Mouse (Mus musculus): Measurements from ENCODE around the gene Gm28036. TPM values are rescaled to one million over a fixed set of nuclear protein-coding genes. Genes with fewer than 3 reads are reported as not detected.

Gm28036 gene
- polyA plus RNA-seq, 2 experiments from 2014 or later = 6.0 to 8.8 TPM

- no peak for ATAC-seq
Measured at GRCm38 (mm10) chr2:156080391-156080790, 46.5 kb downstream of the Gm28036 start.

- no peak for ATAC-seq
Measured at GRCm38 (mm10) chr2:156079674-156080073, 47.2 kb downstream of the Gm28036 start.

GRCm38 (mm10) chr2:156079183-156079560 lies 47.7 kb downstream of the Gm28036 start:
- no peak for ATAC-seq

GRCm38 (mm10) chr2:156078421-156079182 lies 48.3 kb downstream of the Gm28036 start:
- no peak for ATAC-seq

GRCm38 (mm10) chr2:156077461-156077860 lies 49.4 kb downstream of the Gm28036 start:
- ATAC-seq = no peak

- ATAC-seq = no peak
Measured at GRCm38 (mm10) chr2:156073725-156074124, 53.2 kb downstream of the Gm28036 start.

GRCm38 (mm10) chr2:156071236-156071635 lies 55.7 kb downstream of the Gm28036 start:
- no peak for ATAC-seq

- ATAC-seq = no peak
Measured at GRCm38 (mm10) chr2:156067916-156068315, 59.0 kb downstream of the Gm28036 start.

GRCm38 (mm10) chr2:156066126-156066525 lies 60.8 kb downstream of the Gm28036 start:
- ATAC-seq = no peak

GRCm38 (mm10) chr2:156065099-156066041 lies 61.5 kb downstream of the Gm28036 start, which contains the start of gene Spag4:
TSS of gene Spag4 (plus strand) at chr2:156065175.
- peak; percentile 74 for ATAC-seq

GRCm38 (mm10) chr2:156052816-156053215 lies 74.1 kb downstream of the Gm28036 start, which contains the start of gene Fer1l4:
TSS of gene Fer1l4 (minus strand) at chr2:156052947.
- no peak for ATAC-seq

- ATAC-seq = no peak
Measured at GRCm38 (mm10) chr2:156047929-156048328, 79.0 kb downstream of the Gm28036 start.

GRCm38 (mm10) chr2:156042903-156043302 lies 84.0 kb downstream of the Gm28036 start:
- no peak for ATAC-seq

GRCm38 (mm10) chr2:156039390-156039789 lies 87.5 kb downstream of the Gm28036 start:
- no peak for ATAC-seq

GRCm38 (mm10) chr2:156025482-156025881 lies 101.4 kb downstream of the Gm28036 start:
- ATAC-seq = no peak

Other genes with a start within 250 kb of the Gm28036 start
- gene Uqcc1, start 196.8 kb downstream of the Gm28036 start, polyA plus RNA-seq (2017; shearing (Covaris generic)) = 10 to 100 TPM; 23.1 to 34.2 TPM
- gene Gm15557, start 186.4 kb downstream of the Gm28036 start, polyA plus RNA-seq (2017; shearing (Covaris generic)) = not detected
- gene Gdf5, start 181.7 kb downstream of the Gm28036 start, polyA plus RNA-seq (2017; shearing (Covaris generic)) = not detected
- 10 to 100 TPM; 44.8 to 51.3 TPM for gene Cep250, start 170.6 kb downstream of the Gm28036 start, polyA plus RNA-seq (2017; shearing (Covaris generic))
- 1 to 10 TPM; 1.6 TPM for gene 6430550D23Rik, start 119.1 kb downstream of the Gm28036 start, polyA plus RNA-seq (2017; shearing (Covaris generic))
- gene Ergic3, start 119.0 kb downstream of the Gm28036 start, polyA plus RNA-seq (2017; shearing (Covaris generic)) = 100 to 1,000 TPM; 113 to 142 TPM
- gene Fer1l4, start 74.1 kb downstream of the Gm28036 start, polyA plus RNA-seq (2017; shearing (Covaris generic)) = not detected
- gene Spag4, start 61.9 kb downstream of the Gm28036 start, polyA plus RNA-seq (2017; shearing (Covaris generic)) = not detected
- gene Cpne1, start 15.1 kb downstream of the Gm28036 start, polyA plus RNA-seq (2017; shearing (Covaris generic)) = 10 to 100 TPM; 46.1 to 54.1 TPM
- 10 to 100 TPM; 16.2 to 18.7 TPM for gene Rbm12, start 15.1 kb downstream of the Gm28036 start, polyA plus RNA-seq (2017; shearing (Covaris generic))
- gene Romo1, start 16.9 kb upstream of the Gm28036 start, polyA plus RNA-seq (2017; shearing (Covaris generic)) = 100 to 1,000 TPM; 150 to 165 TPM
- gene Nfs1, start 17.1 kb upstream of the Gm28036 start, polyA plus RNA-seq (2017; shearing (Covaris generic)) = 10 to 100 TPM; 40.6 to 45.9 TPM
- 100 to 1,000 TPM; 578 to 629 TPM for gene Rbm39, start 53.1 kb upstream of the Gm28036 start, polyA plus RNA-seq (2017; shearing (Covaris generic))
- gene Phf20, start 69.4 kb upstream of the Gm28036 start, polyA plus RNA-seq (2017; shearing (Covaris generic)) = 10 to 100 TPM; 56.4 to 77.6 TPM
- gene Cnbd2, start 185.2 kb upstream of the Gm28036 start, polyA plus RNA-seq (2017; shearing (Covaris generic)) = 1 to 10 TPM; 3.1 to 6.4 TPM
- gene Scand1, start 185.6 kb upstream of the Gm28036 start, polyA plus RNA-seq (2017; shearing (Covaris generic)) = 1 to 10 TPM; 2.9 to 3.7 TPM